Mouse (Mus musculus): ENCODE measurements around the gene Epb41l4b. TPM values are rescaled to one million over a fixed set of nuclear protein-coding genes. Genes with fewer than 3 reads are reported as not detected.

Gene Epb41l4b
- total RNA-seq, 2 experiments from 2014 or later, result 2.4 to 2.5 TPM

DNA sequence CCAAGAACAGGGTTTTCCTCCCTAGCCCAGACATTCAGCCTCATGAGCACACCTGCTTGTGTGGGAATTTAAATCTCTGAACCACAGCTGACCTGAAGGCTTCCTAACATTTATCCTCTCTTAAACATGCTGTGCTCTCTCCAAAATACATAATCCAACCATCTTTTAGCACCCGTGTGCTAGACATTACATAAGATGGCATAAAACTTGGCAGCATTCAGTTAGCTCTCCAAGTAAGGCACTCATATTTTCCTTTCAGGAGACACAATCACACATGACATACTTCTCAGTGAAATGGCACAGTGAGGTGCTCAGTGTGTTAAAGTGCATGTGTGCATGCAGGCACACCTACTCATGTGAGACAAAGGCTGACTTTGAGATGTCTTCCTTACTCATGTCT lies 200.7 kb downstream of the Epb41l4b start:
- DNase-seq, result no peak

Other genes with a start within 250 kb of the Epb41l4b start
- gene Tmem245, start 196.0 kb downstream of the Epb41l4b start, total RNA-seq (2021), result 10 to 100 TPM; 17.1 to 19.2 TPM
- not detected for gene Frrs1l, start 153.0 kb downstream of the Epb41l4b start, total RNA-seq (2021)
- 10 to 100 TPM; 40.4 to 46.3 TPM for gene Ptpn3, start 158.4 kb upstream of the Epb41l4b start, total RNA-seq (2021)

Data from gastrocnemius, postnatal 25 days (tissue).